Mouse (Mus musculus) layer of hippocampus, postnatal 10 days (tissue): ENCODE data around the gene Gm5169. TPM values are rescaled to one million over a fixed set of nuclear protein-coding genes. Genes with fewer than 3 reads are reported as not detected.
"Not testable (repeated sequence)": the region's sequence is repeated elsewhere in the genome, so short reads cannot be mapped to it uniquely, and the experiment has no call there.

Experiments
- DNase-seq, 2 experiments: peaks; one replicate each; pipeline ENCODE4 v3.0.0; 2021; ENCODE audit warnings: low spot score in 2 of 2
- long read RNA-seq: library from polyadenylated mRNA; stranded (forward); transcript quantifications from one replicate; pipeline ENCODE4 v2.0.0, GENCODE M21; 2023
- total RNA-seq, 2 experiments: library from RNA; stranded (reverse); gene quantifications; 2 replicates each; pipeline ENCODE4 v1.2.3; 2021

Gene Gm5169
- total RNA-seq, result not detected
- long read RNA-seq, result 0 reads

DNA sequence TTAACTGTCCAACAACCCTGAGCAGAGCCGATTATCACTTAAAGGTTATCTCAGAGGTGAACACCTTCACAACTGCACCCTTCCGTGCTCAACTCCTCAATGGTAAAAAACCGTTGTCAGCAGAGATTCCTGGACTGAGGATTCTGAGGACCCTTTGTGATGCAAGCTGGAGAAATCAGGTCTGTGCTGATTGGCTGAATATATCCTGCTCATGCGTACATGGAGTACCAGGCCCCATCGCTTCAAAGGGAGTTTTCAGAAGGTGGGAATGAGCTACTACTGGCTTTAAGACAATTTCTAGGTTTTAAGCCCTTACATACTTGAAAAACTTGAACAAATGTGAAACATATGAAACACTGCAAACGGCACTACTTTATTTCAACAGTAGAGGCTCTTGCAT, at the start of gene Gm5169:
Gene Gm5169 (minus strand): TSS at position 101 of the 400 bp plus-strand sequence.
- DNase-seq, result not testable (repeated sequence)

DNA sequence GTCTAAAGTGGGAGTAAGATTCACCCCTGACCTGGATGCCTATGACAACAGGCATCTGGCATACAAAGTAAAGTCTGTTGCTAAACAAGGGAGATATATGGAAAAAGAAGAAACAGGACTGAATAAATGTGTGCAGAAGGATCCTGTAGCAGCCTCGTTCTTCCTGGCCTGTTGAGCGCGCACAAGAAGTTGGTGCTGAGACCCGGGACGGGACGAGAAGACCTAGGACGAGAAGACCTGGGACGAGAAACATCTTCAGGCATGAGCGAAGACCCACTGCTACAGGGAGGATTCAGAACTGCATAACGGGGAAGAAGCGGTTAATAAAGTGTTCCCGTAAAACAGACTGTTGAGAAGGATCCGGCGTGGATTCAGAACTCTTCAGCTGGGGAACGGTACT, 46.2 kb upstream of the Gm5169 start:
- DNase-seq, result not testable (repeated sequence)
